Mouse (Mus musculus): Measurements from ENCODE around the gene Acy3. TPM values are rescaled to one million over a fixed set of nuclear protein-coding genes. Genes with fewer than 3 reads are reported as not detected.
A peak's percentile ranks its signal among the peaks of the same experiment; 100 is the strongest.

Gene Acy3
- polyA plus RNA-seq (2014; fragmentation: Nextera tagmentation; extraction: Ambion mirVana): 7.8 and 8.8 TPM in 2 replicates

GRCm38 (mm10) chr19:3986334-3986733 lies at the start of gene Acy3:
Gene Acy3, plus strand, starts transcription at chr19:3986570.
- 6% methylated on average over 8 of the region's 8 CpGs for WGBS
- H3K4me1 ChIP-seq (ENCODE audit: control insufficient read depth, insufficient read depth, low read length): peaks cover 14% of the 10 kb centered on the region
- H3K9ac ChIP-seq (replicated peaks; ENCODE audit: low read depth, low read length): 0 out of 2 replicates have a peak within 1 kb of the TSS, but pooled peaks have one; percentile 10

GRCm38 (mm10) chr19:3942315-3942714 lies 44.1 kb upstream of the Acy3 start:
- Histone ChIP-seq H3K36me3 (ENCODE audit: control insufficient read depth, insufficient read depth, low read length) (no peaks in the 10 kb centered on the region), H3K27me3 (ENCODE audit: control insufficient read depth, insufficient read depth, low read length) (no peaks in the 10 kb centered on the region), H3K9ac (replicated peaks; ENCODE audit: low read depth, low read length) (no peak overlapping the region), H3K27ac (ENCODE audit: low read length) (no peak overlapping the region), H3K4me1 (ENCODE audit: control insufficient read depth, insufficient read depth, low read length) (no peaks in the 10 kb centered on the region; the same call in 1 of the 2 replicates), H3K4me3 (ENCODE audit: low read depth, low read length) (no peak overlapping the region), H3K9me3 (ENCODE audit: control insufficient read depth, low read depth, low read length) (no peaks in the 10 kb centered on the region), H3K4me2 (replicated peaks; ENCODE audit: low read depth, low read length) (no peak overlapping the region)
- ATAC-seq (ENCODE audit: insufficient number of reproducible peaks, insufficient read depth, low FRiP score, low read depth): 0 out of 2 replicates have a peak, but pooled peaks have one; percentile 11
- 75% methylated on average over 7 of the region's 7 CpGs for WGBS

More at GRCm38 (mm10) chr19:3986334-3986733, at the start of gene Acy3:
- Histone ChIP-seq H3K9me3 (ENCODE audit: control insufficient read depth, low read depth, low read length) (no peaks in the 10 kb centered on the region), H3K27me3 (ENCODE audit: control insufficient read depth, insufficient read depth, low read length) (no peaks in the 10 kb centered on the region), H3K36me3 (ENCODE audit: control insufficient read depth, insufficient read depth, low read length) (no peaks in the 10 kb centered on the region), H3K27ac (ENCODE audit: low read length) (peak within 1 kb of the TSS; percentile 55; the same call in 1 of the 2 replicates), H3K4me3 (ENCODE audit: low read depth, low read length) (no peak within 1 kb of the TSS), H3K4me2 (replicated peaks; ENCODE audit: low read depth, low read length) (peak within 1 kb of the TSS; percentile 28; the same call in 1 of the 2 replicates)
- ATAC-seq (ENCODE audit: insufficient number of reproducible peaks, insufficient read depth, low FRiP score, low read depth): peak; percentile 80

GRCm38 (mm10) chr19:3942986-3943735 lies 43.2 kb upstream of the Acy3 start:
- no peaks in the 10 kb centered on the region for H3K27me3 ChIP-seq (ENCODE audit: control insufficient read depth, insufficient read depth, low read length)
- WGBS: 21% methylated on average over 27 of the region's 27 CpGs
- no peaks in the 10 kb centered on the region; the same call in 1 of the 2 replicates for H3K4me1 ChIP-seq (ENCODE audit: control insufficient read depth, insufficient read depth, low read length)
- no peaks in the 10 kb centered on the region for H3K9me3 ChIP-seq (ENCODE audit: control insufficient read depth, low read depth, low read length)
- H3K4me3 ChIP-seq (ENCODE audit: low read depth, low read length): no peak overlapping the region
- ATAC-seq (ENCODE audit: insufficient number of reproducible peaks, insufficient read depth, low FRiP score, low read depth): peak; percentile 66; the same call in 1 of the 2 replicates
- no peaks in the 10 kb centered on the region for H3K36me3 ChIP-seq (ENCODE audit: control insufficient read depth, insufficient read depth, low read length)
- no peak overlapping the region for H3K9ac ChIP-seq (replicated peaks; ENCODE audit: low read depth, low read length)
- no peak overlapping the region for H3K27ac ChIP-seq (ENCODE audit: low read length)
- H3K4me2 ChIP-seq (replicated peaks; ENCODE audit: low read depth, low read length): peak overlapping the region; percentile 25

GRCm38 (mm10) chr19:3945872-3946564 lies 40.4 kb upstream of the Acy3 start:
- Histone ChIP-seq H3K4me3 (ENCODE audit: low read depth, low read length) (no peak overlapping the region), H3K27ac (ENCODE audit: low read length) (no peak overlapping the region), H3K9me3 (ENCODE audit: control insufficient read depth, low read depth, low read length) (no peaks in the 10 kb centered on the region), H3K27me3 (ENCODE audit: control insufficient read depth, insufficient read depth, low read length) (no peaks in the 10 kb centered on the region), H3K4me2 (replicated peaks; ENCODE audit: low read depth, low read length) (no peak overlapping the region), H3K9ac (replicated peaks; ENCODE audit: low read depth, low read length) (no peak overlapping the region), H3K4me1 (ENCODE audit: control insufficient read depth, insufficient read depth, low read length) (no peaks in the 10 kb centered on the region; the same call in 1 of the 2 replicates), H3K36me3 (ENCODE audit: control insufficient read depth, insufficient read depth, low read length) (no peaks in the 10 kb centered on the region)
- WGBS: 31% methylated on average over 10 of the region's 10 CpGs
- ATAC-seq (ENCODE audit: insufficient number of reproducible peaks, insufficient read depth, low FRiP score, low read depth): no peak

GRCm38 (mm10) chr19:3946715-3947114 lies 39.7 kb upstream of the Acy3 start:
- H3K4me2 ChIP-seq (replicated peaks; ENCODE audit: low read depth, low read length): no peak overlapping the region
- no peaks in the 10 kb centered on the region for H3K27me3 ChIP-seq (ENCODE audit: control insufficient read depth, insufficient read depth, low read length)
- no peaks in the 10 kb centered on the region; the same call in 1 of the 2 replicates for H3K4me1 ChIP-seq (ENCODE audit: control insufficient read depth, insufficient read depth, low read length)
- H3K4me3 ChIP-seq (ENCODE audit: low read depth, low read length): no peak overlapping the region
- H3K27ac ChIP-seq (ENCODE audit: low read length): no peak overlapping the region
- no peaks in the 10 kb centered on the region for H3K36me3 ChIP-seq (ENCODE audit: control insufficient read depth, insufficient read depth, low read length)
- 0 out of 2 replicates have a peak, but pooled peaks have one; percentile 43 for ATAC-seq (ENCODE audit: insufficient number of reproducible peaks, insufficient read depth, low FRiP score, low read depth)
- WGBS: 23% methylated on average over 2 of the region's 2 CpGs
- H3K9me3 ChIP-seq (ENCODE audit: control insufficient read depth, low read depth, low read length): no peaks in the 10 kb centered on the region
- H3K9ac ChIP-seq (replicated peaks; ENCODE audit: low read depth, low read length): no peak overlapping the region

GRCm38 (mm10) chr19:3947813-3948212 lies 38.6 kb upstream of the Acy3 start:
- Histone ChIP-seq H3K4me3 (ENCODE audit: low read depth, low read length) (no peak overlapping the region), H3K9me3 (ENCODE audit: control insufficient read depth, low read depth, low read length) (no peaks in the 10 kb centered on the region), H3K9ac (replicated peaks; ENCODE audit: low read depth, low read length) (no peak overlapping the region), H3K36me3 (ENCODE audit: control insufficient read depth, insufficient read depth, low read length) (no peaks in the 10 kb centered on the region), H3K27ac (ENCODE audit: low read length) (no peak overlapping the region), H3K27me3 (ENCODE audit: control insufficient read depth, insufficient read depth, low read length) (no peaks in the 10 kb centered on the region), H3K4me2 (replicated peaks; ENCODE audit: low read depth, low read length) (no peak overlapping the region), H3K4me1 (ENCODE audit: control insufficient read depth, insufficient read depth, low read length) (no peaks in the 10 kb centered on the region; the same call in 1 of the 2 replicates)
- no peak for ATAC-seq (ENCODE audit: insufficient number of reproducible peaks, insufficient read depth, low FRiP score, low read depth)
- 71% methylated on average over 3 of the region's 3 CpGs for WGBS

- H3K4me1 ChIP-seq (ENCODE audit: control insufficient read depth, insufficient read depth, low read length): no peaks in the 10 kb centered on the region
- H3K27ac ChIP-seq (ENCODE audit: low read length): no peak overlapping the region
- WGBS: 71% methylated on average over 14 of the region's 14 CpGs
- no peaks in the 10 kb centered on the region for H3K36me3 ChIP-seq (ENCODE audit: control insufficient read depth, insufficient read depth, low read length)
- H3K9ac ChIP-seq (replicated peaks; ENCODE audit: low read depth, low read length): no peak overlapping the region
- H3K4me2 ChIP-seq (replicated peaks; ENCODE audit: low read depth, low read length): no peak overlapping the region
- H3K27me3 ChIP-seq (ENCODE audit: control insufficient read depth, insufficient read depth, low read length): no peaks in the 10 kb centered on the region
- H3K4me3 ChIP-seq (ENCODE audit: low read depth, low read length): no peak overlapping the region
- no peaks in the 10 kb centered on the region for H3K9me3 ChIP-seq (ENCODE audit: control insufficient read depth, low read depth, low read length)
- no peak for ATAC-seq (ENCODE audit: insufficient number of reproducible peaks, insufficient read depth, low FRiP score, low read depth)
Observed at GRCm38 (mm10) chr19:3948546-3948945, 37.8 kb upstream of the Acy3 start.

GRCm38 (mm10) chr19:3950331-3950730 lies 36.0 kb upstream of the Acy3 start:
- Histone ChIP-seq H3K4me2 (replicated peaks; ENCODE audit: low read depth, low read length) (no peak overlapping the region), H3K4me1 (ENCODE audit: control insufficient read depth, insufficient read depth, low read length) (no peaks in the 10 kb centered on the region), H3K27me3 (ENCODE audit: control insufficient read depth, insufficient read depth, low read length) (no peaks in the 10 kb centered on the region), H3K4me3 (ENCODE audit: low read depth, low read length) (no peak overlapping the region), H3K9me3 (ENCODE audit: control insufficient read depth, low read depth, low read length) (no peaks in the 10 kb centered on the region), H3K27ac (ENCODE audit: low read length) (no peak overlapping the region), H3K9ac (replicated peaks; ENCODE audit: low read depth, low read length) (no peak overlapping the region), H3K36me3 (ENCODE audit: control insufficient read depth, insufficient read depth, low read length) (no peaks in the 10 kb centered on the region)
- ATAC-seq (ENCODE audit: insufficient number of reproducible peaks, insufficient read depth, low FRiP score, low read depth): no peak
- WGBS: 78% methylated on average over 3 of the region's 3 CpGs
